Mouse (Mus musculus) testis, postnatal 10 days (tissue): ENCODE data around the gene Oas2.

Source experiments
- DNase-seq: peaks from one replicate; pipeline ENCODE4 v3.0.0; 2021; ENCODE audit warnings: low spot score

Oas2 gene

GRCm38 (mm10) chr5:120732740-120733139, 16.9 kb downstream of the Oas2 start:
- DNase-seq = no peak

DNA sequence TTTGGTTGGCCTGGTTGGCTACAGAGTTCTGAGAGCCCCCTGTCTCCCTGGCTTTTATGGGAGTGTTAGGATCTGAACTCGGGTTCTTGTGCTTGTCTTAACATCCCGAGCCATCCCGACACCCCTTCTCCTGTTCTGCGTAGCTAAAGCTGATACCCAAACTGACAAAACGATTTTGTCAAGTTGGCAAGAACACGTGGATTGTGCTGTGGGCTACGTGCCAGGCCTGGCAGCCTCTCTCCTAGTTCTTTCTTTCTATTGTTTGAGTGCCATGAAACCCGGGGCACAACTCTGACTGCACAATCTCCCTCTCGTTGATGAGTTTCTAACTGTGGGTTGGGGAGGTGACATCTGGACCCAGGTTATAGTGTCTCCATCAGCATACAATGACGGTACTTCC, 20.3 kb downstream of the Oas2 start:
- DNase-seq = peak; percentile 65

DNA sequence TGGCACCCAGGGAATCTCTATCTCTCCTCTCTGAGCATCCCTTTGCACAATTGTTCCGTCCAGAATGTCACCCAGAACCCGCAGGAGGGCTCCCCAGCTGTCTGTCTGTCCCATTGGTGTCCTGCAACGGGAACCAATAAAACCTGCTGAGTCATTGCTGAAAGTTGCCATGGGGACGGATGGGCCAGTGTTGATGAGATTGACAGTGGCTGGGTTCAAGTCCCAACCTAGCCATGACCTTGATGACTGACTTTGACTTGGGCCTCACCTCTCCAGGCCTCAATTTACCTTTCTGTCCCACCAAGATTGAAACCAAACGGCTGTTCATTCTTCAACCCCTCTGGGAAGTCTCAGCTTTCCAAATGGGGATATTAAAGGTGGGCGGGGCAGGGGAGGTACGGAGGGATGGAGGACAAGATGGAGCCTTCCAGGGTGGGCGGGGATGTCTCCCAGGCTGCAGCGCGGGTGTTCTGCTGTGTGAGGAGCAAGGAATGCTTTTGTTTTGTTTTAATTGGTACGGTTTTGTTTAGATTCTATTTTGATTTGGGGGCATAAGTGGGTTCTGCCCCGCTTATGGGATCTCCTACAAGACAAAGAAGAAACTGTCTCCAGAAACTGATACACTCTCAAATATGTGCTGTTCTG, 23.7 kb downstream of the Oas2 start:
- no peak for DNase-seq

- DNase-seq = no peak
Observed at GRCm38 (mm10) chr5:120721005-120721404, 28.6 kb downstream of the Oas2 start.

DNA sequence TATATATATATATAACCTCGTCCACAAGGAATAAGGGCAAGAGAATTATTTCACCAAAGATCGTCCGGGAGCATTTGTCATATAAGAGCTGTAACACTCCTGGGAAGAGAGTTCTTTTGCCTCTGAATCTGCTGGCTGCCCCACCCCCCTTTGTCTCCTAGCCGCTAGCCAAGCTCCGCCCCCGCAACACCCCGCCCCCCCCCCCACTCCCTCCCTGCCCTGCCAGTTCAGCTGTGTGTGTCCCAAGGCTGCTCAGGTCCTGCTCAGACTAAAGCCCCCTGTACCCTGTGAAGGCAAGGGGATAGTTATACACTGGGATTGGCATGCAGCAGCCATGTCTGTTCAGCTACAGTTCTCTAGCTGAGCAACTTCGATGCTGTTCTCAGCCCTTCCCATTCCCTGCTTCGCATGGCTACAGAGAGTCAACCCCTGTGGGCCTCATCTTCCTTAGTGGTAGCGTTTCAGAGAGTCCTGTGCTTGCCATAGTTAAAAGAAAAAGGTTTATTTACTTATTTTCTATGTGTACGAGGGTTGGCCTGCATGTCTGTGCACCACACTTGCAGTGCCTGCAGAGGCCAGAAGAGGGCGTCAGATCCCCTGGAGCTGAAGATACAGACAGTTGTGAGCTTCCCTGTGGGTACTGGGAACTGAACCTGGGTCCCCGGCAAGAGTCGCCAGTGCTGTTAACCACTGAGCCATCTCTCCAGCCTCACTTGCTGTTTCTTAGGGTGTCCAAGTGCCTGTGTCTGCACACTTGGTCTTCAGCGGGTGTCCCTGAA, 30.9 kb downstream of the Oas2 start:
- no peak for DNase-seq

DNA sequence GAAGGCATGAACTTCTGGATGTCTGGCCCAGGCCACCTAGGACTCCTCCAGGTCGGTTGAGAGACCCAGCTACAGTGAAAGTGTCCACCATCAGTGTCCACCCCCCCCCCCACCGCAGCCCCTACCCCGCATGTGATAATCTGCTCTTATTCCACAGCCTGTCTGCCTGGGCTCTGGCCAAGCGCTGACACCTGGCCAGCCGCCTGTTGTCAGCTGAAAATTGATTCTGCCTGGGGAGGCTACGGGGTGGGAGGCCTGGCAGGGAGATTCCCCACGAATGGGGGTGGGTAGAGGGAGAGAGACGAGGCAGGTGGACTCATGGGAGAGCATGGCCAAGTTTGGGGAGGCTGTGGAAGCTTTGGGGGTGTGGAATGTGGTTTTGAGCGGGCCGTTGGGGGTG, 32.5 kb downstream of the Oas2 start:
- DNase-seq = no peak

GRCm38 (mm10) chr5:120714314-120714713, 35.3 kb downstream of the Oas2 start:
- DNase-seq = peak; percentile 94

- no peak for DNase-seq
Observed at GRCm38 (mm10) chr5:120712721-120713120, 36.9 kb downstream of the Oas2 start.

- DNase-seq = no peak
Observed at GRCm38 (mm10) chr5:120711827-120712226, 37.8 kb downstream of the Oas2 start, which contains the start of gene Dtx1. Dtx1 (minus strand) TSS chr5:120711927.

DNA sequence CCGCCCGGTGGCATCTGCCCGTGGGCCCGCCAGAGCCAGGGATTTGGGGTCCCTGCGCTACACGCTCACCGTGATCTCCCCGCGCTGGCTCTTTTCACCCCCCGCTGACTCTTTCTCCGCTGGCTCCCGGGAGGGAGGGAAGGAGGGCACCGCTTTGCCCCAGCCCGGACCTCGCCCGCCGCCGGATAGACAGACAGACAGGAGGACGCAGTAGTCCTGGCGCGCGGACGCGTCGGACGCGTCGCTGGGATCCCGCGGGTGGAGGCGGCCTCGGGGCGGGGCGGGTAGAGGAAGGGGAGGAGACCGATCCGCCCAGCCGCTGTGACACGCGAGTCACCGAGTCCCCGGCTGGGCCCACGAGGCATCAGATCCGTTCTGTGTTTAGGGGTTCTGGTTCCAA, 38.2 kb downstream of the Oas2 start:
- peak; percentile 88 for DNase-seq

DNA sequence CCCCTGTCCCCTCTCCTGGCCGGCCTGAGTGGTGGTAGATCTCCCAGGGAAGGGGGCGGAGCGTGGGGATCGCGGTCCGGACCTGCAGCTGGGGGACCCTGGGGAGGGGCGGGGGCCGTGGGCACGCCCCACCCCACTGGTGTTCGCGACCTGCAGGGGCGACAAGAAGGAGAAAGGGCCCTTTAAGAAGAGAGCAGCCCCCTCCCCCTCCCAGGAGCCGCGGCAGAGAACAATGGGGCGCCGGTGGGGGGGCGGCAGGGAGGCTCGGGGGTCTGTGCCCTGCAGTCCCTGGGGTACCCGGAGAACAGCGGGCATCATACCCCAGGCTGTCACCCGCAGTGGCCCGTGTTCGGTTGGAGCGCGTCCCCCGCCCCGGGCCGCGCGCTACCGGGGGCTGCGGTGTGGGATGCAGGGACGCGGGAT, 38.8 kb downstream of the Oas2 start:
- DNase-seq = no peak

DNA sequence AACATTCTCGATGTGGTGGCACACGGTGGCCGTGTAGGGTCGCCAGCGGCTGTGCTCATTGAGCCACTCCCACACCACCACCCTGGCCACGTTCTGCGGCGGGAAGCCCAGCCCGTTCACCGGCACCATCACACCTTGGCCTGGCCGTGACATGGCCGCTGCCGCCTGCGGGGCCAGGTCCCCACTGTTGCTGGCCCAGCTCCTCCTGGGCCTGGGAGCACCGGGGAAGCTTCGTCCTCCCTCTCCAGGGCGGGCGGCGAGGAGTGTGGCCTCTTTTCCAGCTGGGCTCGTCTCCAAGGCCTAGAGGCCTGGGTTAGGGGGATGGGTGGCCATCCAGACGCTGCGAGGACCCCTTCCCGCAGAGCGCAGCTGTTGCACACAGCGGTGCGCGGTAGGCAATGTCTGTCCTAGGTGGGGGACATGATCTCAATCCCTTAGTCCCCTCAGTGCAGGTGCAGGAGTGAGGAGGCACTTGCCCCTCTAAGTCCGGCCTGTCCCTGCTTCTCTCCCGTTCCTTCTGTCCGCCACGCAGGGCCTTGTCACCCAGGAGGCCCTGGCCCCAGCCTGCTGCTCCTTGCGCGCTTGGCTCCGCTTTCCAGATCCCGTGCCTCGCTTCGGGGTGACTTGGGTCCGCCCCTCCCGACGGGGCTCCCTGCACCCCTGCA, 39.4 kb downstream of the Oas2 start:
- DNase-seq = peak; percentile 75

GRCm38 (mm10) chr5:120706976-120707375, 42.7 kb downstream of the Oas2 start:
- peak; percentile 45 for DNase-seq

- peak; percentile 73 for DNase-seq
Observed at GRCm38 (mm10) chr5:120706541-120706940, 43.1 kb downstream of the Oas2 start.

DNA sequence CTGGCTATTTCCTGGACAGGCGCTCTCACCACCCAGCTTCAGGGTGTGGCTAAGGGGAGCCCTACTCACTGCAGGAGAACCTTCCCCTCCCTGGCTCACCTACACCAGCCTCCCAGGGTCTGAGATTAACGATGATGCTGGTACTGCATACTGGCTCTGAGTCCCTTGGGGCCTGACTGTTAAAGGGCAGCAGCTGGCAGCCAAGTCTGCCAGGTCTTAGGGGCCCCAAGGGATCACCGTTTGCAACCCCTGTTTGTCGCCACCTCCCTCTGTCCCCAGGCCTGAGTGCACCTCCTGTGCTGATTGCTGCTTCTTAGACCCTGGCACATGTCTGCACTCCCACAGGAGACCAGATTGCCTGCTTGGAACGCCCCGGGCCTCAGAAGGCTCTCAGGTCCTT, 45.2 kb downstream of the Oas2 start:
- DNase-seq = no peak

DNA sequence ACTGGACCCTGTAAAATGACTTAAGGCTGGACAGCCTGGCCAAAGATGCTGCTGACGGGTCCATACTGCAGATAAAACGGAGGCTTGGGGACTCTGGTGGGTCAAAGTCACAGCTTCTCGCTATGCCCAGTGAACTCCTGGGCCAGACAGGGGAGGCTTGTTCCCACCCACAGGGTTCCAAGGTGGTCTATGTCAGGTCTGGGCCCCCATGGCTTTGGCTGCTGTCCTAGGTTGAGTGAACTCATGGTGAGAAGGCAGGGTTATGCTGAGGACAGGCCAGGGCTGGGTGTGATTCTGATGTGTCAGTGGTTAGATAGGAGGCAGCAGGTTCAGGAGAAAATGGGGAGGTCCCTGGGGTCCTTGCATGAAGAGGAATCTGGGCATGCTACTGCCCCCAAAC, 46.0 kb downstream of the Oas2 start:
- no peak for DNase-seq

DNA sequence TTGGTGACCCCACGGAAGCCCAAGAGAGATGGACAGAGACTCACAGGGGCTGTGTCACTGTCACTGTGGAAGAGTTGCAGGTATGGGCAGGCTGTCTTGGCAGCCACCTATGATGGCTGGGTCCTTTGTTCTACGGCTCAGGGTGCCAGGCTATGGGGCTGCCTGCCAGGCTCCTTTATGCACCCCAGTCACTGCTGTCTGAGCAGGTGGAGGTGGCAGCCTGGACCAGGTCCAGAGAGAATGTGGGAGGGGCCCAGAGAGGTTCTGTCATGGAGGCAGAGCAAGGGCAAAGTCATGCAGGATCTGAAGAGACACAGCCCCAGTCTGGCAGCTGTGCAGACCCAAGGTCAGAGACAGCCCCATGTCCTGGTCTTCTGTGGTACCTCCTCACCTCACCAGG, 46.7 kb downstream of the Oas2 start:
- DNase-seq = peak; percentile 65

- DNase-seq = no peak
Observed at GRCm38 (mm10) chr5:120702421-120702820, 47.2 kb downstream of the Oas2 start.

DNA sequence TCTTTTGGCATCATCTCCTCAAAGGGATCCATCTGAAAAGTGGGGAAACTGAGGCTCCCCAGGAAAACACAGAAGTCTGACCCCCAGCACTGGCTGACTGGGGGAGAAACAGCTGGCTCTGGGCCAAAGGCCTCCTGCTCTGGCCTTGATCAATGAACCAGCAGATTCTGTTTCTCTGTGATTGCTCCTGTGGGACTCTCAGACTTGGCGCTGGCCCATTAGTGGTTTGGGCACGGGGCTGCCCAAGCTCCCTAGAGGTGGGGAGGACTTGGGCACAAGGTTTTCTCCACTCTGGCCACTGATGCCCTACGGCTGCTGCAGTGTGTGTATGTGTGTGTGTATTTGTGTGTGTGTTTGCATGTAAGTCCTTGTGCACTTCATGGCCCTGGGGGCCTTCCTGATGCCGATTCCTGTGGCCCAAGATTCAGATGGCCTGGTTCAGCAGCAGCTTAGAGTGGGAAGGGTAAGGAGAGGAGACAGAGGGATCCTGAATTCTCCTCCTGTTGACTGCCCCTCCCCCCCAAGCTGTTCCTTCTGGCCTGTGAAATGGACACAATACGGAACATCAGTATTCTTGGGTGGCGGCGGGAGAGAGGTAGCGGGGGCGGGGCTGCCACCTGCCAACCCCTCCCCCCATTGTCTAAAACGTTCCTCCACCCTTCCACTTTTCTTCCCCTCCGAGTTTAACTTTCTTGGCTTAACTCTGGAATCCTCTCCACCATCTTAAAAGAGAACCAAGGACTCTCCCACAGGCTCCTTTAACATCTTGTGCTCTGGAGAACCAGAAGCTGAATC, 48.5 kb downstream of the Oas2 start:
- peak; percentile 74 for DNase-seq

- DNase-seq = peak; percentile 92
Observed at GRCm38 (mm10) chr5:120698801-120699391, 50.8 kb downstream of the Oas2 start.

GRCm38 (mm10) chr5:120698181-120698580, 51.5 kb downstream of the Oas2 start:
- DNase-seq = no peak

DNA sequence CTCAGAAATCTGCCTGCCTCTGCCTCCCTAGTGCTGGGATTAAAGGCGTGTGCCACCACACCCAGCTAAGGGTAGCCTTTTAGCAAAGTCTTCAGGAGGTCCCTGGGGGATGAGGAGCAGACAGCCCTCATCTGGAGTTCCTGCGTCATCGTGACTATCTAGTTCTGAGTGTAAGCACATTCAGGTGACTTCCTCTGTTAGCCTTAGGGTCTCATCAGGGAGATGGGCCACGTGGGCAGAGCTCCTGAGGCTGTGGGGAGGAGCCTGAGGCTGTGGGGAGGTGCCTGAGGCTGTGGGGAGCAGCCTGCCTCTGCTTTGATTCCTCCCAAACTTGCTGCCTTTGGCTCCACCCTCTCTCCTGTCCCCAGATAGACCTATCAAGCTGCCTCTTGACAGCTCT, 52.8 kb downstream of the Oas2 start:
- DNase-seq = no peak
